Mouse (Mus musculus): ENCODE results near the gene Lzic. TPM values are rescaled to one million over a fixed set of nuclear protein-coding genes. Genes with fewer than 3 reads are reported as not detected.

The Lzic gene
- total RNA-seq (2021) (10 to 100 TPM; 62.1 to 66.9 TPM), polyA plus RNA-seq (2012; rRNA removed) (20.2 and 23.8 TPM in 2 replicates)
- long read RNA-seq, transcript Lzic-201 (7 exons, 1,817 nt), result major isoform, 31 of 47 reads
- long read RNA-seq, partial matches to known transcripts, result 1 of 47 reads
- long read RNA-seq, other reads (novel, unspliced or antisense), result 15 of 47 reads

DNA sequence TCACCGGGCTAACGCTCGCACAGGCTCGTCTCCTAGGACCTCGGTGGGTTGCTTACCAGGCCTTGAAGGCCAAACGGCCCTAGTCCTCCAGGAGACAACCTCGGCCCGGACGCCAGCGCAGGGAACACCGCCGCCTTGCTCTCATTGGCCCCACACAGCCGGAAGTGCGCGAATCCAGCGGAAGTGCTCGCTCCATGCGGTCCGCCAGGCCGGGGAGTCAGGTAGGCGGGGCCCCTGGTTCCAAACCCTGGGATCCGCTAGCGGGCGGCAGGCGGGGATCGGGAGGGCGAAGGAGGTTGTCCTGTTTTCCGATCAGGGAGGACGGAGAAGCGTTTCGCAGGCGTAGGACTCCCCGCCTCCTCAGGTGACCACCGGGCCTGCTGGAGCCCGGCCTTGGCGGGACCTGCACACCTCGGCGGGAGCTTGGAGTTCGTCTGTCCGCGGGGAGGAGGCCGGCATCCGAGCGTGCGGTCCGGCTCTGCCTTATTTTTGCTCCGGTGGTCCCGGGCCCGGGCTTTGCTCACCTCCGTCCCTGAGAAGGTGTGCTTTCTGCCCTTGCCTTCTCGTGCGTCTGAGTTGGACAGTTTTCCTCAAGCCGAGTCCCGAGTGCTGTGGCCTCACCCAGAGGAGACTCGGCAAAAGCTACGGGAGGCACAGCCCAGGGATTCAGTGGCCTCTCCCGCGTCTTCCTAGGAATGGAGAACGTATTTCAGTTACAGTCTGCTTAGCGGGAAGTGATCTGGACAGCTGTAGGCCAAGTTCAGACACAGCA, at the start of gene Lzic, which contains the start of gene Nmnat1:
TSS of gene Lzic (plus strand) at position 177 of the 772 bp plus-strand sequence.
TSS of gene Nmnat1 (minus strand) at position 150 of the 772 bp plus-strand sequence.
- intact Hi-C loops (cut with DNase I), result loop anchor here (1.0 to 5.0 kb wide), 4 partner anchors 22 to 138 kb away; partner anchors contain the start of gene Rbp7
- peaks cover 2% of the 10 kb centered on the region for H3K79me2 ChIP-seq (replicated peaks; ENCODE audit: control insufficient read depth, insufficient read depth, low read length)
- peak; percentile 94 to 95 for DNase-seq
- peak within 1 kb of the TSS; percentile 97 for H3K27ac ChIP-seq
- peak within 1 kb of the TSS; percentile 87 for H3K4me3 ChIP-seq
- H3K36me3 ChIP-seq (ENCODE audit: control insufficient read depth, insufficient read depth, low read length), result peaks cover 19% of the 10 kb centered on the region
- no peaks in the 10 kb centered on the region for H3K27me3 ChIP-seq (ENCODE audit: control insufficient read depth, insufficient read depth, low read length)
- H3K9ac ChIP-seq (ENCODE audit: low read depth, low read length), result peak within 1 kb of the TSS; percentile 93
- TF ChIP-seq POLR2A (IDR thresholded peaks at IDR 0.05; ENCODE audit: insufficient read depth, low read depth, low read length), result peak; percentile 78
- peak; percentile 55; the same call in 1 of the 2 replicates for TF ChIP-seq EP300 (IDR thresholded peaks at IDR 0.05; ENCODE audit: insufficient read depth, low read depth, low read length)
- TF ChIP-seq CTCF (IDR thresholded peaks at IDR 0.05), result peak; percentile 41
- H3K4me1 ChIP-seq (ENCODE audit: control insufficient read depth, insufficient read depth, low read length), result peaks cover 3% of the 10 kb centered on the region
- WGBS, result under 1% methylated on average over 60 of the region's 60 CpGs

DNA sequence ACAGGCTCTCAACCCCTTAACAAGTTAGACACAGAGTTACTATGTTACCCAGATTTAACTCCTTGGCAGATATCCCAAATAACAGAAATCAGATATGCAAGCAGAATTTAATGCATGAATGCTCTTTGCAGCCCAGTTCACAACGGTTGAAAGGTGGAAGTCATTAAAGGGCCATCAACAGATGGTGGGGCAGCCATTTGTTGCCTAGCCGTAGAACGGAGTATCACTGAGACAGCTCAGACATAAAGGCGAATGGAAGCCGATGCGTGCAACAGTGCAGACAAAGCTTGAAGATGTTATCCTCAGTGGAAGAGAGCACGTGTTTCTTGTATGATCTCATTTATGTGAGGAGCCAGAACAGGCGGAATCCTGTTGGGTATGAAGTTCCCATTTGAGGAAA, 44.5 kb upstream of the Lzic start:
- Histone ChIP-seq H3K4me1 (ENCODE audit: control insufficient read depth, insufficient read depth, low read length) (peaks cover 3% of the 10 kb centered on the region), H3K27me3 (ENCODE audit: control insufficient read depth, insufficient read depth, low read length) (no peaks in the 10 kb centered on the region), H3K4me3 (no peak overlapping the region), H3K36me3 (ENCODE audit: control insufficient read depth, insufficient read depth, low read length) (no peaks in the 10 kb centered on the region), H3K79me2 (replicated peaks; ENCODE audit: control insufficient read depth, insufficient read depth, low read length) (no peaks in the 10 kb centered on the region), H3K27ac (no peak overlapping the region), H3K9ac (ENCODE audit: low read depth, low read length) (no peak overlapping the region)
- WGBS, result 63% methylated on average over 8 of the region's 8 CpGs
- intact Hi-C loops (cut with DNase I), result loop anchor here (10.0 kb wide), 1 partner anchor 296 kb away; no protein-coding TSS in a partner anchor
- DNase-seq, result no peak
- TF ChIP-seq CTCF (IDR thresholded peaks at IDR 0.05), result no peak
- TF ChIP-seq EP300 (IDR thresholded peaks at IDR 0.05; ENCODE audit: insufficient read depth, low read depth, low read length), result no peak
- TF ChIP-seq POLR2A (IDR thresholded peaks at IDR 0.05; ENCODE audit: insufficient read depth, low read depth, low read length), result no peak

GRCm38 (mm10) chr4:149442436-149442835, 42.6 kb upstream of the Lzic start:
- no peak overlapping the region for H3K9ac ChIP-seq (ENCODE audit: low read depth, low read length)
- intact Hi-C loops (cut with DNase I), result loop anchor here (10.0 kb wide), 1 partner anchor 298 kb away; no protein-coding TSS in a partner anchor
- 14% methylated on average over 3 of the region's 3 CpGs for whole genome bisulfite sequencing
- no peaks in the 10 kb centered on the region for H3K27me3 ChIP-seq (ENCODE audit: control insufficient read depth, insufficient read depth, low read length)
- DNase-seq, result peak in 1 of 2 experiments; percentile 35
- no peak overlapping the region for H3K4me3 ChIP-seq
- TF ChIP-seq CTCF (IDR thresholded peaks at IDR 0.05), result no peak
- TF ChIP-seq EP300 (IDR thresholded peaks at IDR 0.05; ENCODE audit: insufficient read depth, low read depth, low read length), result no peak
- no peak for TF ChIP-seq POLR2A (IDR thresholded peaks at IDR 0.05; ENCODE audit: insufficient read depth, low read depth, low read length)
- H3K36me3 ChIP-seq (ENCODE audit: control insufficient read depth, insufficient read depth, low read length), result no peaks in the 10 kb centered on the region
- H3K27ac ChIP-seq, result no peak overlapping the region
- H3K79me2 ChIP-seq (replicated peaks; ENCODE audit: control insufficient read depth, insufficient read depth, low read length), result no peaks in the 10 kb centered on the region
- H3K4me1 ChIP-seq (ENCODE audit: control insufficient read depth, insufficient read depth, low read length), result peaks cover 5% of the 10 kb centered on the region

GRCm38 (mm10) chr4:149444465-149444864, 40.6 kb upstream of the Lzic start:
- no peak for TF ChIP-seq POLR2A (IDR thresholded peaks at IDR 0.05; ENCODE audit: insufficient read depth, low read depth, low read length)
- no peak for TF ChIP-seq CTCF (IDR thresholded peaks at IDR 0.05)
- Histone ChIP-seq H3K4me1 (ENCODE audit: control insufficient read depth, insufficient read depth, low read length) (peaks cover 5% of the 10 kb centered on the region), H3K4me3 (no peak overlapping the region), H3K36me3 (ENCODE audit: control insufficient read depth, insufficient read depth, low read length) (no peaks in the 10 kb centered on the region), H3K9ac (ENCODE audit: low read depth, low read length) (no peak overlapping the region), H3K79me2 (replicated peaks; ENCODE audit: control insufficient read depth, insufficient read depth, low read length) (no peaks in the 10 kb centered on the region), H3K27me3 (ENCODE audit: control insufficient read depth, insufficient read depth, low read length) (no peaks in the 10 kb centered on the region), H3K27ac (no peak overlapping the region)
- WGBS, result 68% methylated on average over 1 of the region's 1 CpGs
- intact Hi-C loops (cut with DNase I), result loop anchor here (2.0 to 10.0 kb wide), 2 partner anchors 72 to 300 kb away; no protein-coding TSS in a partner anchor
- DNase-seq, result no peak

DNA sequence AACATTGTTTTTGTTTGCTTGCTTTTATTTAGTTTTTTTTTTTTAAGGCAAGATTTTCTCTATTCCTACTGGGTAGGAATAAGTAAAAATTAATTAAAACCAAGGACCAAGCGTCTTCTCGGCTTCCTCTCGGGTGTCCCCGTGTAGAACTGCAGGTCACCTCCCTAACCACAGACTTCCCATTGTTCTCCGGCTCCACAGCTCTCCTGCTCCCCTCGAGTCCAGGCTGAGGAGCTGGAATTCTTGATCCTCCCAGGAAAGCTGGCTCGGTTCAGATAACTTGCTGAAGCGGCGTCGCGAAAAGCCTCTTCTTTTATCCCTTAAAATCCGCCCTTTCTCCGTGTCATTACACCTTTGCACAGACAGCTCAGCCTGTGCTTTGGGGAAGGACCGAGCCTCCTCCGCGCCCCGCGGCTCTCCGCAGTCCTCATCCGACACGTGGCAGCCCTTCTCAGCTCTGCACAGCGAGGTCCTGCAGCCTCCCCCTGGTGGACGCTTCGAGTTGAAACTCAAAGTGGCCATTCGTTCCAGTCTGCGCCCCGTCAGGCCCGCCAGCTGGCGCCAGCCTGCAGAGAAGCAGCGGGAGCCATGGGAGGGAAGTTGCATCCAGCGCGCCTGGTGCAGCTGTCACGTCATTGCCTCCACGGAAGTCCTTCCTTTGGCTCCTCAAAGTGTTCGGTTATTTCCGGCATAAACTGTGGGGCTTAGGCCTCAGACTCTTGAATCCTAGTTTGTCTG, 39.9 kb upstream of the Lzic start:
- H3K27ac ChIP-seq, result peak overlapping the region; percentile 79
- no peaks in the 10 kb centered on the region for H3K36me3 ChIP-seq (ENCODE audit: control insufficient read depth, insufficient read depth, low read length)
- peak; percentile 87 to 93 for DNase-seq
- peak overlapping the region; percentile 50 for H3K9ac ChIP-seq (ENCODE audit: low read depth, low read length)
- WGBS, result 2% methylated on average over 36 of the region's 36 CpGs
- intact Hi-C loops (cut with DNase I), result loop anchor here (2.0 to 10.0 kb wide), 2 partner anchors 72 to 300 kb away; no protein-coding TSS in a partner anchor
- H3K79me2 ChIP-seq (replicated peaks; ENCODE audit: control insufficient read depth, insufficient read depth, low read length), result no peaks in the 10 kb centered on the region
- H3K4me3 ChIP-seq, result peak overlapping the region; percentile 38
- peaks cover 5% of the 10 kb centered on the region for H3K4me1 ChIP-seq (ENCODE audit: control insufficient read depth, insufficient read depth, low read length)
- peak; percentile 91 for TF ChIP-seq EP300 (IDR thresholded peaks at IDR 0.05; ENCODE audit: insufficient read depth, low read depth, low read length)
- TF ChIP-seq POLR2A (IDR thresholded peaks at IDR 0.05; ENCODE audit: insufficient read depth, low read depth, low read length), result peak; percentile 44; the same call in 1 of the 2 replicates
- peak; percentile 92 for TF ChIP-seq CTCF (IDR thresholded peaks at IDR 0.05)
- H3K27me3 ChIP-seq (ENCODE audit: control insufficient read depth, insufficient read depth, low read length), result no peaks in the 10 kb centered on the region
